17 mouse cellular contexts compared by ENCODE assay signal in genomic region chr10:127695775-127696174, GRCm38 (mm10). TPM values are rescaled to one million over a fixed set of nuclear protein-coding genes. Genes with fewer than 3 reads are reported as not detected.
"Had no signal": no experiment of that assay in that cellular context is flagged by ENCODE, and none has a peak within 500 bp of the region (broad histone marks: within the 10 kb centered on the region; RNA-seq: fewer than 3 reads in every experiment).

No protein-coding gene starts in this region.

- H3K4me3 ChIP-seq: left cerebral cortex, adult 2 months; limb, embryonic 12.5 days; liver, embryonic 13.5 days; lung, embryonic 15.5 days; neural tube, embryonic 12.5 days had no signal

- H3K4me2 ChIP-seq: limb, embryonic 12.5 days; liver, embryonic 13.5 days; lung, embryonic 15.5 days; neural tube, embryonic 12.5 days had no signal

- ATAC-seq: liver, postnatal 0 days had no signal

- H3K27me3 ChIP-seq: limb, embryonic 12.5 days; liver, embryonic 13.5 days; lung, embryonic 15.5 days; neural tube, embryonic 12.5 days had no signal

- H3K9me3 ChIP-seq: limb, embryonic 12.5 days; liver, embryonic 13.5 days; lung, embryonic 15.5 days; neural tube, embryonic 12.5 days had no signal

- H3K27ac ChIP-seq: left cerebral cortex, adult 2 months; limb, embryonic 12.5 days; liver, embryonic 13.5 days; lung, embryonic 15.5 days; macrophage; neural tube, embryonic 12.5 days had no signal

- DNase-seq: kidney, adult 8-10 months; kidney, postnatal 25 days; liver; liver, embryonic 13.5 days; liver, postnatal 0 days; lung, postnatal 14 days; midbrain, embryonic 14.5 days; retina, postnatal 1 day; right cerebral cortex, postnatal 14 days; thymus, postnatal 36 days had no signal

- H3K4me1 ChIP-seq: limb, embryonic 12.5 days; lung, embryonic 15.5 days; neural tube, embryonic 12.5 days had no signal

- H3K9ac ChIP-seq: limb, embryonic 12.5 days; liver, embryonic 13.5 days; liver, postnatal 0 days; lung, embryonic 15.5 days; neural tube, embryonic 12.5 days had no signal

RNA-seq across cellular contexts. Expression of gene Myo1a, which starts 9.2 kb away (rescaled TPM):
- total RNA-seq: monocyte, adult 5-6 weeks had no signal
- polyA plus RNA-seq: macrophage; midbrain, embryonic 14.5 days had no signal

RNA-seq across cellular contexts. Expression of gene Tac2, which starts 28.5 kb away (rescaled TPM):
- total RNA-seq: monocyte, adult 5-6 weeks; neutrophil, adult 5-6 weeks had no signal
- polyA plus RNA-seq: lung, embryonic 15.5 days; macrophage; midbrain, embryonic 14.5 days had no signal
